Mouse (Mus musculus): ENCODE data around the gene Lzts2.

DNA sequence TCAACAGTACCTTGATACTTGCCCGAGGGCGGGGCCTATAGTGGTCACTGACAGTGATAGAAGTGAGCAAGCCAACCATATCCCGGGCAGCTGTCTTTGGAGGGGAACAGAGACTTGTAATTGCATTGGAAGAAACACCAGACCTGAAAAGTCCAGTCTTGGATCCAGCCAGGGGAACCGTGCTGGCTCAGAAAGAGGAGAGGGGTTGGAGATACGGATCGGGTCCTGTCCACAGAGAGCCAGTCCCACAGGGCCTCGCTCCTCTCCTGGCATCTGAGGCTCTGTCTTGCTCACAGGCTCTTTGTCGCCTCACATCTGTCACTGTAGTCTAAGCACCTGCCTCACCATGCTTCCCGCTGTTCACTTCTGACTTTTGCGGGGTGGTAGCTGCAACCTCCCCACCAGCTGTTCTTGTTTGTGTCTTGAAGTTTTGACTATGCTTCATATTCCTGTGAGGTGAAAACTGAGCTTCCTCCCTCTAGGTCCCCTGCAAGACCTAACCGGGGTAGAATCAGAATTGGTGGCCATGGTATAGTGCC, 30.2 kb downstream of the Lzts2 start:
- no peak for TF ChIP-seq GATA1 (IDR thresholded peaks at IDR 0.05; ENCODE audit: low read length)
- no peak for TF ChIP-seq TAL1 (IDR thresholded peaks at IDR 0.05; ENCODE audit: low read length)

Data from erythroblast, embryonic 14.5 days (primary cell).